Mouse (Mus musculus) monocyte, adult 59 days (primary cell): Measurements from ENCODE around the gene Adamts2. TPM values are rescaled to one million over a fixed set of nuclear protein-coding genes. Genes with fewer than 3 reads are reported as not detected.

ENCODE experiments used
- total RNA-seq, 2 experiments: library from RNA; stranded (reverse); gene quantifications; one replicate each; pipeline ENCODE4 v1.2.4; 2023

Gene Adamts2
- under 1 TPM; 0.37 to 0.58 TPM for total RNA-seq

DNA sequence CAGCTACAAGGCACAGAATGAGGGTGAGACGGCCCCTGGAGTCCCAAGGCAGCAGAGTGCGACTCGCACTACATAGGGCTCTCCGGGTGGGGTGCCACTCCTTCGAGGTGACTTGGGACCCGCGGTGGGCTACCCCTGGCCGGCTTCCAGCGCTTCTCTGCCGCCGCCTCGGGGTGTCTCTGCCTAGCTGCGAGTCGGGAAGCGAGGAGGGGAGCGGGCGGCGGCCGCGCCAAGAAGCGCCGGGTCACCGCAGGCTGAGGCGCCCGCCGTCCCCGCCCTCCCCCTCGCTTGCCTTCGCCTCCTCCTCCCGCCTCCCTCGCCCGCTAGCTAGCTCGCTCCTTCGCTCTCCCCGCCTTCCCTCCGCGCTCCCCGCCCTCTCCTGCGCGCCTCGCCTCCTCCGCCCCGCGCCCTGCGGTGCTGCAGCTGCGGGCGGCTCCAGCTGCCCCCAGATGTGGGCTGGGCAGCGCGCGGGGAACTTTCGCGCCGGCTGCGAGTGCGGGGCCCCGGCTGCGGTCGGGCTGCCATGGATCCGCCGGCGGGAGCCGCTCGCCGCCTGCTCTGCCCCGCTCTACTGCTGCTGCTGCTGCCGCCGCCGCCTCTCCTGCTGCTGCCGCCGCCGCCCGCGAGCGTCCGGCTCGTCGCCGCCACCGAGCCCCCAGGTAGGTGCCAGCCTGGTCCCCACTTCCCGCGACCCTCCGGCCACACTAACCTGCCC is at the start of gene Adamts2:
Gene Adamts2 (plus strand): TSS at position 444 of the 715 bp plus-strand sequence.

DNA sequence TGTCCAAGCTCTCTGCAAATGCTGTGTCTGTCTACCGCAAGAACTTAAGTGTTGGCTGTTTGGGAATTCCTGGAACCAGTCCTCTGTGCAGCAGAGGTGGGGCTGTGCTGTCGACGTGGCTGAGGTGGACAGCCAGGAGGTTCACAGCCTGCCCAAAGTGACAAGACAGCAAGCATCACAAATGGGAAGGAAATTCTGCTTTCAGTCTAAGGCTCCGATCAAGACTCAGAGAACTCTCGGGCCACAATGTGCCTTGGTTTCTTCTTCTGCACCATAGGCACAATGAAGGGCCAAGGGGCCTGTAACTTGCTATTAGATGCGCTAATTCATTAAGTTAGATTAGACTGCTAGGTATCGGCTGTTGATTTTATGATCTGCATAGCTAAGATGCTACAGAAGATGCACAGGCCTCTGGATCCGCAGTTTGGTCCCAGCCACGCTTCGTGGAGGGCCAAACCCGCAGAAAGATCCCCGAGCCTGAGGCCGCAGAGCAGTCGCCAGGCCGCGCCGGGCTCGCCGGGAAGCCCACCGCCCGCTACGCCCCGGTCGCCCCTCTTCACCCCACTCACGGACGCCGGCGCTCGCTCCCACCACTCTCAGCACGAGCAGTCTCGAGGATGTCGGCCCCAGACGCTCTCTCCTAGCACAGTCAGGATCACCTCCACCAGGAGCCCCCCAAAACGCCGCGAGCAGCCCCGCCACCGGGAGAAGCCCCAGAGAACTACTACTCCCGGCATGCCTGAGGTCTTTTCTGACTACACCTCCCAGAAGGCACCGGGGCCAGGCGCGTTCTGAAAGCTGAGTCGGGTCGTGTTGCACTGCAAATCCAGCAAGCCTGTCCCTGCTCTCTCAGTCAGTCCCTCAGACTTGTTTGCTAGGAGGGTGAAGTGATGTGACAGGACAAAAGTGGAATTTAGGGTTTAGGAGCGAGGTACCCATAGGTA is 225.4 kb downstream of the Adamts2 start, which contains the start of gene Zfp354c:
Gene Zfp354c (minus strand): TSS at position 715 of the 944 bp plus-strand sequence.

DNA sequence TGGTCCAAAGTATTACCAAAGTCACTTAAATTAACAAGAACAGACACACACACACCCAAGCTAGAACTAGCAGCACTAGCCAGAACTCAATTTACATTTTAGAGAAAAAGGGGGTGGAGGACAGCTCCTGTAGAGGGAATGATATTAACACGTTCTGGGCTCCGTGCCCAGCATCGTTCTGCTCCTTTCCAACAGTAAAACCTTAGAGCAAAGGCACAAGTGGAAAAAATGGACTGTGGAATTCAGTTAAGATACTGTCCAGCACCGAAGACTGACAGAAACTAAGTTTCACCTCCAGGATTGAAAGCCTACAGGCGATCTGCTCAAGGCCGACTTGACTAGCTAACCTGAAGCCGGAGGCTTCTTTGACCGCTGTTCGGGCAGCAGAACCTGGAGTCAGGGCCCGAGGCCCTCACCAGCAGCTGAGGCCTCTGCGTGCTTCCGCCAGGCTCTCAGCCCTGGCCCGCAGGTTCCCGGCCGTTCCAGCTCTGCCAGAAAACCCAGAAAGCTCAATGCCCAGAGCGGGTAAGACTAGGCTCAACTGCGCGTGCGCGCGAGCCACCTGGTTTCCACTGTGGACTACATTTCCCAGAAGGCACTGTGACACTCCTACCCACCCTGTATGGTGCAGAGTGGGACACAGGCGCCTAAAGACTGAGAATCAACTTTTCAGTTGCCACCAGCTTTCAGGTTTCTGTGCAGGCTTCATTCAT is 239.3 kb downstream of the Adamts2 start, which contains the start of gene Zfp879:
Gene Zfp879 (minus strand): TSS at position 530 of the 713 bp plus-strand sequence.

DNA sequence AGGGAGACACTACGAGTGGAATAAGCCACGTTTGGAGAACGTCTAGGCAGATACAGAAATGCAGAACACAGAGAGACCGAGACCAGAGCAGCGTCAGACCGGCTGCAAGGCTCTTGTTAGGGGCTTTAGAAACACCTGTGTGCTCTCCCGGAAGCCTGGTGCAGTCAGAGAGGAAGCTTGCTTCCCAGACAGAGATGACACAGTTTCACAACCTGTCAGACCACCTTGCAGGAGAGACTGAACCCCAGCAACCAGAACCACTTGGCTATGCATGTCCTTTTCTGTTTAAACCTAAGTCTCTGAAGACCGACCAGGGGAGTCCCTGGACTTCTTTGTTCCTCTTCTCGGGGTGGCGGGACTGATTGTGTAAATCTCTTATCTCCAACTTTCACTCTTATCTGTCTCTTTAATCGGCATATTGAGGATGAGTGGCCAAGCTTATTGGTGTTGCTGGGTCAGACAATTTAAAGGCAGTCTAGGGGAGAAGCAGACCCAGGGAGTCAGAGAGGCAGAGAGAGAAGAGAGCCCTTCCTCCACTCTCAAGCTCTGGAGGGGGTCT is 248.4 kb downstream of the Adamts2 start, which contains the start of gene Grm6:
Gene Grm6 (plus strand): TSS at position 509 of the 559 bp plus-strand sequence.

Other genes with a start within 250 kb of the Adamts2 start
- not detected for gene Cby3, start 247.6 kb upstream of the Adamts2 start, total RNA-seq
- 100 to 1,000 TPM; 674 to 701 TPM for gene Hnrnph1, start 225.1 kb upstream of the Adamts2 start, total RNA-seq
- gene Rufy1, start 171.0 kb upstream of the Adamts2 start, total RNA-seq = 10 to 100 TPM; 33.5 to 38.9 TPM
- gene Zfp354c, start 225.6 kb downstream of the Adamts2 start, total RNA-seq = under 1 TPM; 0.50 to 0.88 TPM
- gene Zfp879, start 239.5 kb downstream of the Adamts2 start, total RNA-seq = not detected
- not detected for gene Grm6, start 248.6 kb downstream of the Adamts2 start, total RNA-seq